Mouse (Mus musculus): ENCODE measurements around the gene Hpf1. TPM values are rescaled to one million over a fixed set of nuclear protein-coding genes. Genes with fewer than 3 reads are reported as not detected.

The Hpf1 gene
- 131 and 141 TPM in 2 replicates for polyA plus RNA-seq (2021; fragmentation: Nextera tagmentation)
- long read RNA-seq, experiment 1, transcript Hpf1-202 (4 exons, 709 nt): minor isoform, 6 of 151 reads
- long read RNA-seq, experiment 1, transcript Hpf1-201 (8 exons, 1,191 nt): major isoform, 94 of 151 reads
- long read RNA-seq, experiment 1, partial matches to known transcripts: 30 of 151 reads
- long read RNA-seq, experiment 1, other reads (novel, unspliced or antisense): 13 of 151 reads
- long read RNA-seq, experiment 2, transcript Hpf1-205 (7 exons, 1,000 nt): minor isoform, 8 of 215 reads
- long read RNA-seq, experiment 2, transcript Hpf1-201 (8 exons, 1,191 nt): major isoform, 158 of 215 reads
- long read RNA-seq, experiment 2, partial matches to known transcripts: 32 of 215 reads
- long read RNA-seq, experiment 2, other reads (novel, unspliced or antisense): 15 of 215 reads

DNA sequence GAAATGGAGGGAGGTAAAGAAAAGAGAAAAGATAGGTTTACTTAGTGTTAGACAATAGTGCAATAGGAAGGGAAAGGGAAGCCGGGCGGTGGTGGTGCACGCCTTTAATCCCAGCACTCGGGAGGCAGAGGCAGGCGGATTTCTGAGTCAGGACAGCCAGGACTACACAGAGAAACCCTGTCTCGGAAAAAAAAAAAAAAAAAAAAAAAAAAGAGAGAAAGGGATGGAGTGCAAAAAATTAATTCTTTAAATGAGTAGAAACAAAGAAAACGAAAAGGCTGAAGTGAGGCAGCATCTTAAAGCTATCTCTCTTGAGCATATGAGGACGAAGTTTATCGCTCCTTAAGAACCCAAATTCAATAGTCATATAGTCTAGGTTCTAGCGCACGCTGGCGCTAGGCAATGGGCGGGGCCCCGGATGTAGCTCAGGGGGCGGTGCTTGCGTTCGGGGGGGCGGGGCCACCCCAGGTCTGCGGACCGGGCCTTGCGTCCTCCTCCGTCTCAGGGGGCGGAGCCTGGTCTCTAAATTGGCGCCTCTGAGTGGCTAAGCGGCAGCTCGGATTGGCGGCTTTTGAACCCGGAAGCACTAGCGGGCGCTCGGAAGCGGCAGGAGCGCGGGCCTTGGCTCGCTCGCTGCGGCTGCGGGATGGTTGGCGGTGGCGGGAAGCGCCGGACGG lies at the start of gene Hpf1:
Gene Hpf1 (plus strand): TSS at position 576 of the 677 bp plus-strand sequence.

Other genes with a start within 250 kb of the Hpf1 start
- 49.0 and 50.4 TPM in 2 replicates for gene Clcn3, start 92.9 kb downstream of the Hpf1 start, polyA plus RNA-seq (2021; fragmentation: Nextera tagmentation)
- gene Nek1, start 102.8 kb downstream of the Hpf1 start, polyA plus RNA-seq (2021; fragmentation: Nextera tagmentation): 5.8 and 7.6 TPM in 2 replicates